Mouse (Mus musculus) kidney, postnatal 10 days (tissue): Measurements from ENCODE around the gene Tbx6.

Experiments
- DNase-seq: peaks from one replicate; pipeline ENCODE4 v3.0.0; 2021; ENCODE audit warnings: mixed read lengths

Gene Tbx6

GRCm38 (mm10) chr7:126795387-126796317, 14.4 kb downstream of the Tbx6 start:
- DNase-seq: no peak

DNA sequence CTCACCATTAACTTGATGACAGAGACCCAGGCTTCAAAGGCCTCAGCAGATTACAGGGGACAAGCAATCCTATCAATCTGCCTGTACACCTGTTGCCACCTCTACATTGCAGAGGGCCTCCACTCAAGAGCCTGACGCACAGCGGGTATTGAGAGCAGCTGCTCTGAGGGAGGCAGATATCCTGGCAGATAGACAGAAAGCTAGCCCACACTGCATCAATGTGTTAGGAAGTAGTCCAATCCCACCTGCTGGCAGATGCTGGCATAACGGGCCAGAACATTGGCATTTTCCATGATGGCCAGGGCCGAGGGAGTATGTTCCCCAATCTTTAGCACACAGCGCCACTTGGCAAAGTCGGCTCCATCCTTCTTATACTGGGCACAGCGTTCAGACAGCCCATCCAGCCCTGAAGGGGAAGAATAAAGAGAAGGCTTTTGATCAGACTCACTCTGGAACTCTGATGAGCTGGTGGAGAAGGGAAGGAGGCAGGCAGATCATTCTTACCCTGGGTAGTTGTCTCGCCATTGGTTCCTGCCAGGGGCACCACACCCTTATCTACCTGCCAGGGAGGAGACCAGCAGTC, 15.2 kb downstream of the Tbx6 start:
- DNase-seq: peak; percentile 52

DNA sequence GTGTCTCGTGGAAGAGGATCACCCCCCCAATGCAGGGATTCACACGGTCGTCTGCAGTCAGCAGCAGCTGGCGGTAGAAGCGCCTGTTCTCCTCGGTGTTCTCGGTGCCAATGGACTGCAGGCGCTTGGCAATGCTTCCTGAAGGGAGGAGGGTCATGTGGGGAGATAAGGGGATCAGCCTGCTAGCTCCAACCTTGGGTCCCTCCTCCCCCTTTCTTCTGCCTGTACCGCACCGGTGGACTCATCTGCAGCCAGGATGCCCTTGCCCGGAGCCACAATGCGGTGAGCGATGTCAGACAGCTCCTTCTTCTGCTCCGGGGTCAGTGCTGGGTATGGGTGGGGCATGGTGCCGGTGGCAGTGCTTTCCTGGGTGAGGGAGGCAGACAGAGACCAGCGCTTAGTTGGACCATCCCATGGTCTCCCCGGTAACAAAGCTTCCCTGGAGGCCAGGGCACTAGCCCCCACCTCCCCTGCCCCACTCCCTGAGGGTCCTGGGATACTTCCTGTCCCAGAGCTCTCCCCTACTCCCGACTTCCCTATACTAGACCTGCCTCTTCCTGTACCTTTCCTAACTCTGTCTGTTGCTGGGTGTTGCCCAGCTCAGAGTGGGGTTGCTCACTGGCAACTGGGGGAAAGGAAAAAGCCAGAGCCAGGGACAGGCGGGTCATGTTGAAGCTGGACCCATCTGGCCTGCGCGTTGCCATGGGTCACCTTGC, 16.3 kb downstream of the Tbx6 start, which contains the start of gene Fam57b:
TSS of gene Fam57b (plus strand) at position 258 of the 716 bp plus-strand sequence.
- DNase-seq: peak; percentile 41

GRCm38 (mm10) chr7:126798127-126799049, 17.1 kb downstream of the Tbx6 start:
- DNase-seq: peak; percentile 64

DNA sequence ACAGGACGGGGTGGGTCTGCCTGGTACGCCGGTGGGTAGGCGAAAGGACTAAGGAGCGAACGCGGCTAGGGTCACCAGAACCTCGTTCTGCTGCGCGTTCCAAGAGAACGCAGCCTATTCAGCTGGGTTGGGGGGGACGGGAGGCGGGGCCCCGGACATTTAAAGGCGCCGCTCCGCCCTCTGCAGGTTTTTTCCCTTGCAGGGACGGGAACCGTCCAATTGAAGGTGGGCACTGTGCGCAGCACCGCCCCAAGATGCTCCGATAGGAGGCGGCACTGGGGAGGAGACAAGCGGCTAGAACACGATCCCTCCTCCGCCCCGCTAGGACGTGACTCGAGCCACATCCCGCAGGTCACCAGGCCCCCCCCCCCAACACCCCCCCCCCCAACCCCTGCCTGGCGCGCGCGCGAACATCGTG, 17.8 kb downstream of the Tbx6 start:
- DNase-seq: peak; percentile 98

- no peak for DNase-seq
Observed at GRCm38 (mm10) chr7:126799468-126800268, 18.4 kb downstream of the Tbx6 start.

- DNase-seq: peak; percentile 16
Observed at GRCm38 (mm10) chr7:126800269-126801056, 19.2 kb downstream of the Tbx6 start.

DNA sequence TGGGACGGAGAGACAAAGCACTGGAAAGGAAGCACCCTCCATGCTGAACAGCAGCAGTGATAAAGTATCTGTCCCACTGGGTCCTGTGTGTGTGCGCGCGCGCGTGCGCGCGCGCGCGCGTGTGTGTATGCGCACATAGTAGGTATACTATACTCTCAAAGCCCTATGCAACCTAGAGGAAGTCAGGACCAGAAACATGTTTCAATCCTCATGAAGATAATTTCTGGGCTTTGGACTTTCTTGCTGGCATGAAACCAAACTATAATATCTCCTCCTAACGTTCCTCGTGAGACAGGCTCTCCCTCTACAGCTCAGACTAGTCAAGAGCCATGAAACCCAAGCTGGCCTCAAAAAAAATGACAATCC, 19.8 kb downstream of the Tbx6 start:
- no peak for DNase-seq

DNA sequence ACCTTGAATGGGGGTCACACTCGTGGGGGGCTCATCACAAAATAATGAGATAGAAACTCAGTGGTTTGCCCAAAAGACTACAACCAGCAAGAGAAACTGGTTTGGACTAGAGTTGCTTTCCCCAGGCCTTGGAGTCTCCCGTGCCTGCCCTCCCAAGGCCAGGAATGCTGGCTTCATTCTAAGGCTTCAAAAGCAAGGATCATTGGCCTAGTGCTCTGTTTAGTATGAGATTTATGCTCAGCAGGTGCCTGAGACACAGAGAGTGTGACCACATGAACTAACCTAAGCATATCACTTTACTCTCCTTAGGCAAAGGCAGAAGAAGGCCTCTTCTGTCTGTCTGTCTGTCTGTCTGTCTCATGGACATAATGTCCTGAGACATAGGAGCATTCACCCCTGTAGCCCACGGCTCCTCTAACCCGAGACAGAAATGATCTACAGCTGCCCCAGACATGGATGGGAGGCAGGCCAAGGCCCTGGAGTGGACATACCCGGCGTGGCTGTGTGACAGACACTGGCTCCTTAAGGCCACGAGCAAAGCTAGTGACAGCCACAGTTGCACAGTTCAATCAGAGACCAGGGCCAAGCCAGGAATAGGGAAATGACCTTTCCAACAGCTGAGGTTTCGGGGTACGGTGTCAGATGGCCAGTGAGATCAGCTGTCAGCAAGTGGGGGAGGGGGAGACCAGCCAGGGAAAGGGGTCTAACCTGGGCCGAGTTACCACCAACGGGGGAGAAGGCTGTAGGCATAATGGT, 21.0 kb downstream of the Tbx6 start:
- DNase-seq: no peak

DNA sequence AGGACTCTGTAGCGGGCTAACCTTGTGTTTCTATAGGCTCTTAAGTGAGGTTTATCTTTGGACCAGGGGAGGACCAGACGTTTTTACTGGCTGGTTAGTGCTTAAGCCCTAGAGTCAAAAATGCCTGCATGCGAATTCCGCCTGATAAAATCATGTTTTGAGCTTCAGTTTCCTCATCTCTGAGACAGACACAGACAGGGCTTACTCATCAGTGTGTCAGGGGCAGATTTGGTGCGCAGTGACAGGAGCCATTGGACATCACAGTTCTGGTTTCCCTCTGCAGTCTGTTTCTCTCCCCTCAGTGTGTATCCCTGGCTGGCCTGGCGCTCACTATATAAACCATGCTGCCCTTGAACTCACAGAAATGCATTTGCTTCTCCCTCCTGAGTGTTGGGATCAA, 21.9 kb downstream of the Tbx6 start:
- no peak for DNase-seq

DNA sequence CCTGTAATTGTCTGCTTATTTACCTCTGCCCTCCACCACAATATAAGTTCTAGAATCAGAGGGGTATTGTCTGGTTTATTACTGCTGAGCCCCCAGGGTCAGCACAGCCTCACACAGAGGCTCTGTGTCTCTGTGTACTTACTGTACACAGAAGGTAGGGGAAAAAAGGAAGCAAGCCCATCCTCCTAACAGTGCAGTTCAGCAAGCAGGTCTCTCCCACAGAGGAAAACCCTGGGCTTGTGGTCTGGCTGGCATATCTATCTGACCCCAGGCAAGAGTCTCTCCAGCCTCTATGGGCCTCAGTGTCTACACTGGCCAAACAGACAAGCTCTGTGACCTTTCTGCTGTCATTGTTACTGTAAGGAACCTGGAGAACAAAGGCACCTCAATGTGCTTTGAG, 22.5 kb downstream of the Tbx6 start:
- DNase-seq: no peak

DNA sequence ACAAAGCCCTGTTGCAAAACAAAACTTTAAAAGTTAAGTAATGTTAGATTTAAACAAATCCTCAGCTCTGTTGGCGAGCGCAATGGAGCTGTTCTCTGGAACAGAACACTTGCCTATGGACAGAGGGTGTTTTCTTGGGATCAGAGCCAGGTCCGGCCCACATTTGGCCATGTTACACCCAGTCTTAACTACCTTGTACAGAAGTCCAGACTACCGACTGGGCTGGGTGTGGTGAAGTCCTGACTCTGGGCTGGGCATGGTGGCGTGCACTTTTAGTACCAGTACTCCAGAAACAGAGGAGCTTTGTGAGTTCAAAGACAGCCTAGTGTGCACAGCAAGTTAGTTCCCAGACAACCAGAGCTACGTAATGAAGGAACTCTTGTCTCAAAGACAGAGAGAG, 25.7 kb downstream of the Tbx6 start:
- DNase-seq: peak; percentile 63

DNA sequence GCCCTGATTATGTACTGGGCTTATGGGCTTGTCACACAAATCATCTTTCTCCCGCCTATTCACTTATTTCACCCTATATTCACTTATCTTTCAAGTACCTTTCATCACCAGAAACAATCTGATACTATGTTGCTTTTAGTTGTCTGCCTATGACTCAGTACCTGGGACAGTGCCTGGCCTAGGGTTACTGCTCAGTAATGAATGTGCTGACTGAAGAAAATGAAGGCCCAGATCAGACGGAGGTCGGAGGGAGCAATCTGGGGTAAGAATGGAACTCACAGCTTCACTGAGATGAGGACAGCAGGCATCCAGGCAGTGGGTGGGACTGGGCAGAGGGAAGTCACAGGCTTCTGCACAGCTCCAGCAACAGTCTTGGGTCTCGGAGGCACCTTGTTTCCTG, 26.1 kb downstream of the Tbx6 start:
- DNase-seq: no peak

DNA sequence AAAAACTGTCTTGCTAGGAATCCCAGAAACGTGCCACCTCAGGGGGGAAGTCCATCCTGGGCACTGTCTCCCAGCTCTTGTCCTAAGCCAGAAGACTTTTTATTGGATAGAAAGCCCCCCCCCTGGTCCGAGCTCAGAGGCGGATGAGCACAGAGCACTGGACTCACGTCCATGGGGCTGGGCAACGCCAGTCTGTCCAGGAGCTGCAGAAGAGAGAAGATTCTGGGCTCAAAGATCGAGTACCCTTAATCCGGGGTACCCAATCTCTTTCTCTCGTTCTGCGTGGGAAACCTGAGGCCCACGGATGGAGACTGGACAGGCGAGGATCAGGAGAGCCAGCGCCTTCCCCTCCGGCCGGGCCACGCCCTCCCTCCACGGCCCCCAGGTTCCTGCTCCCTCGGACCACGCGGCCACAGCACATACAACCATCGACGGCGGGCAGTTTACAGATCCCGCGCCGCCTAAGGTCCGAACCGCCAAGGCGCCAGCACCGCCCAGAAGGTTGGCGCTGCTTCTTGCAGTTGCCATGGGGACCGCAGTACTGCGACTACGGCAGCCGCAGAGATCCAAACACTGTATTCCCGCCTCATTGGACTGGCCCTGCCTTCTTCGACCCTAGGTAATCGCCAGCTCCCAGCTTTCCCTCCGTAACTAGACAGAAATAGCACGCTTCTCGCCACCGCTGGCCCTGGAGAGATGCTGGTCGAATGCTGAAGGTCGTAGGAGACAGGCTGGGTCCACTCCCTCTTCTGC, 27.6 kb downstream of the Tbx6 start:
- DNase-seq: peak; percentile 93

DNA sequence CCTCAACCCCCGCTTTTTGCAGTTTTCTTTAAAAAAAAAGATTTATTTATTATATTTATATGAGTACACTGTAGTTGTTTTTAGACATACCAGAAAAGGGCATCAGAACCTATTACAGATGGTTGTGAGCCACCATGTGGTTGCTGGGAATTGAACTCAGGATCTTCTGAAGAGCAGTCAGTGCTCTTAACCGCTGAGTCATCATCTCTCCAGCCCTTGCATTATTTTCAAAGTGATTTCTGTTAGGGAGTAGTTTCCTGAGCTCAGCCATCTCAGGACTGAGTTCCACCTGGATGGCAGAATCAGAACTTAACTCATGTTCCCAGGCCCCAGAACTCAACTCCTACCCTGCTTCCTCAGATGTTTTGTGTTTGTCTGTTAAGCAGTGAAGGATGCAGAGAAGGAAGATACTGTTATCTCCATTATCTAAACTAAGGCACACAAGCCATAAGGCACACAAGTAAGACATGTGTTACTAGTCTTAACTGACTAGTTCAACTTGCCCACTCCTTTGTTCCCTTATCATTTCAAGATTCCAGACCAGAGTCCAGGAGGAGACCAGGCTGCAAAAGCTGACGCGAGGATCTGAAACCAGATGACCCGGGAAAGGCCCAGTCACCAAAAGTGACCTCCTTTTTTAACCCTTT, 28.6 kb downstream of the Tbx6 start:
- no peak for DNase-seq

GRCm38 (mm10) chr7:126815726-126816222, 34.5 kb downstream of the Tbx6 start:
- no peak for DNase-seq

DNA sequence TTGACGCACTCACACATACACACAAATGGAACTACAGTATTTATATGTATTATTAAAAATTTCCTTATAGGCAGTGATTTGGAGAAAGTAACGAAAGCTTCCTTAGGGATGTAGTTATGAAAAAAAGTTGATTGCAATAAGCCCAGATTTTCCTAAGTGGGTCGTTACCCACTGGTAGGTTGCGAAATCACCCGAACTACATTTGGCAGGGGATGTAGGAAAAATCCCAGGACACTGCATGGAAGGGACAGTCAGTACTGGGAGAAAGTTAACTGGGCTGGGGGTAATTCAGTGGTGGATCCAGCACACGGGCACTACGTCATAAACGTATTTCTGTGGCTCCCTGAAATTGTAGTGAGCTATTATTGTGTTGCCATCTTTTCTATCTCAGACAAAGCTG, 35.2 kb downstream of the Tbx6 start:
- no peak for DNase-seq

DNA sequence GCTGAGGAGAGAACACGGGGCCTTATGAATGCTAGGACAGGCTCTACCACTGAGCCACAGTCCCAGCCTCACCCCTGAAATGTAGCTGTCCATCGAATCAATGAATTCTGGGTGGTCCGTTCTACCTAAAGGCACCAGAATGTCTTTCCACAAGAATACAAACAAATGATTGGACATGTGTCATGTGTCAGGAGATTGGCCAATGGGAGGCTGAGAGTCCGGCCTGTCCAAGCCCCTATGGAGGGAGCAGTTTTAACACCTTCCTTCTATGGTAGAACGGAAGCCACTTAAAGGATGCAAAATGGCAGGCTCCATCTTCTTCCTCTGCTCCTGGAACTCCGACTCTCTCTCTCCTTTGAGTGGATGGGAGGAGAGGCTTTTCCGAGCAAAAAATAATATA, 36.3 kb downstream of the Tbx6 start:
- no peak for DNase-seq

DNA sequence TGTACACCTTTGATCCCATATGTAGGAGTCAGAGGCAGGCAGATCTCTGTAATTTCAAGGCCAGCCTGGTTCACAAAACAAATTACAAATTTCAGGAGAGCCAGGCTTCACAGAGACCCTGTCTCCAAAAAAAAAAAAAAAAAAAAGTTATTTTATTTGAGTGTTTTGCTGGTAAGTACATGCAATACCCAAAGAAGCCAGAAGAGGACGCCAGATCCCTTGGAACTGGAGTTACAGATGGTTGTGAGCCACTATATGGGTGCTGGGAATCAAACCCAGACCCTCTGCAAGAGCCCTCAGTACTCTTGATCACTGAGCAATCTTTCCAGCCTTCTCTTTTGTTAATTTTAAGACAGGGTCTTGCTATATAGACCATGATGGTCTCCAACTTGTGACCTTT, 37.5 kb downstream of the Tbx6 start:
- DNase-seq: no peak
